Mouse (Mus musculus) midbrain, embryonic 16.5 days (tissue): ENCODE data around the gene Krtap1-5. TPM values are rescaled to one million over a fixed set of nuclear protein-coding genes. Genes with fewer than 3 reads are reported as not detected.
"Not testable (repeated sequence)": the region's sequence is repeated elsewhere in the genome, so short reads cannot be mapped to it uniquely, and the experiment has no call there.

Experiments used
- ATAC-seq: fragments of 200-750 bp; cut with Nextera tagmentation; 2 replicates; pipeline ENCODE4 v1.8.0; 2017; ENCODE audit warnings: moderate TSS enrichment
- H3K27ac ChIP-seq: fragments of 300-500 bp; sonication (generic); 2 replicates; pipeline ENCODE4 v1.5.1; 2014; ENCODE audit warnings: mild to moderate bottlenecking, low read length, mixed read lengths
- H3K27me3 ChIP-seq: fragments of 300-500 bp; sonication (generic); 2 replicates; pipeline ENCODE4 v1.6.1; 2014; ENCODE audit warnings: low read depth, low read length, mixed read lengths; ENCODE audit not compliant: control insufficient read depth, insufficient read depth
- H3K36me3 ChIP-seq: fragments of 300-500 bp; sonication (generic); 2 replicates; pipeline ENCODE4 v1.6.1; 2014; ENCODE audit warnings: mild to moderate bottlenecking, low read length, moderate library complexity, mixed read lengths; ENCODE audit not compliant: control insufficient read depth, insufficient read depth
- H3K4me1 ChIP-seq: fragments of 300-500 bp; sonication (generic); 2 replicates; pipeline ENCODE4 v1.6.1; 2014; ENCODE audit warnings: mild to moderate bottlenecking, low read length, mixed read lengths; ENCODE audit not compliant: control insufficient read depth, insufficient read depth
- H3K4me2 ChIP-seq: fragments of 300-500 bp; sonication (generic); 2 replicates; pipeline ENCODE4 v1.6.1; 2014; ENCODE audit warnings: mild to moderate bottlenecking, low read length, mixed read lengths
- H3K4me3 ChIP-seq: fragments of 300-500 bp; sonication (generic); 2 replicates; pipeline ENCODE4 v1.5.1; 2014; ENCODE audit warnings: low read depth, mild to moderate bottlenecking, low read length, moderate library complexity, mixed read lengths
- H3K9ac ChIP-seq: fragments of 300-500 bp; sonication (generic); 2 replicates; pipeline ENCODE4 v1.6.1; 2014; ENCODE audit warnings: low read depth, low read length, mixed read lengths
- H3K9me3 ChIP-seq: fragments of 300-500 bp; sonication (generic); replicated peaks from 2 replicates; pipeline ENCODE4 v1.6.1; 2014; ENCODE audit warnings: mild to moderate bottlenecking, low read length, mixed read lengths; ENCODE audit not compliant: control insufficient read depth, poor library complexity, severe bottlenecking
- WGBS: fragments of 180-500 bp; shearing (Covaris S2); extraction: QIAGEN DNeasy Blood & Tissue Kit; methylation state at CpG from one replicate; pipeline ENCODE4 v1.1.7; 2014; 5-methylcytosine and 5-hydroxymethylcytosine counted together
- polyA plus RNA-seq: library from polyadenylated mRNA; unstranded; fragments of >200 nt; fragmentation: Nextera tagmentation; extraction: Ambion mirVana; gene quantifications from 2 replicates; pipeline ENCODE4 v1.2.1, GENCODE M21; 2015

Krtap1-5 gene
- polyA plus RNA-seq = not detected in 2 replicates

DNA sequence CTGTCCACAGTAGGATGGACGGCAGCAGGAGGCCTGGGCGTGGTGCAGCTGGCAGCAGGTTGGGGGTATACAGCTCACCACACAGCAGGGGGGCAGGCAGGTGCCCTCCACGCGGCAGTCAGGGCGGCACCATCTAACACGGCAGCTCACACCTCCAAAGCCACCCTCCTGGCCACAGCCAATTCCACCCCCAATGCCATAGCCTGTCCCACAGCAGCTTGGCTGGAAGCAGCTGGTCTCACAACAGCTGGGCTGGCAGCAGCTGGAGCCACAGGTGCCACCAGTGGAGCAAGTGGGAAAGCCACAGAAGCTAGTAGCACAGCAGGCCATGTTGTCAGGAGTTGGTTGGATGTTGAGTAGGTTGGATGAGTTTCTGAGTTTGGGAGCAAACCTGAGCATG is at the start of gene Krtap1-5:
TSS of gene Krtap1-5 (minus strand) at position 381 of the 400 bp plus-strand sequence.
- Histone ChIP-seq H3K27ac (no peak within 1 kb of the TSS), H3K4me1 (no peaks in the 10 kb centered on the region), H3K9ac (no peak within 1 kb of the TSS), H3K9me3 (no peaks in the 10 kb centered on the region), H3K4me3 (no peak within 1 kb of the TSS), H3K27me3 (no peaks in the 10 kb centered on the region), H3K36me3 (no peaks in the 10 kb centered on the region), H3K4me2 (no peak within 1 kb of the TSS)
- 85% methylated on average over 6 of the region's 6 CpGs for WGBS
- ATAC-seq = no peak

DNA sequence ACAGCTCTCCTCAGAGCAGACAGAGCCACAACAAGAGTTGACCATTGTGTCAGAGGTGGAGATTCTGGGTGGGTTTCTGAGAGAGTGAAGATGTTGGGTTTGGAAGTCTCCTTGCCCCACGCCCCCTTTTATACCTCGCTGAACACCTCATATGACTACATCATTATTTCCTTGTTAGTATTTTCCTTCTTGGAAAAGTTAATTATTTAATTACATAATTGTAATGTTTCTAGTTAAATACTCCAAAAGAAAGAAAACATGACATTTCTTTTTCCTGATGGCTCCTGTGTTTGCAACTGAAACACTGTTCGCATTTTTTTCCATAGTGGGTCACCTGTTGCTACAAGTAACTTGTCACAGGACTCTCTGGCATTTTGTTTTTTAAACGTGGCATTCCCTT is 47.3 kb upstream of the Krtap1-5 start, which contains the start of gene Krtap4-1:
TSS of gene Krtap4-1 (minus strand) at position 101 of the 400 bp plus-strand sequence.
- H3K9me3 ChIP-seq = no peaks in the 10 kb centered on the region
- no peak for ATAC-seq
- no peak within 1 kb of the TSS for H3K27ac ChIP-seq
- 80% methylated on average over 4 of the region's 4 CpGs for WGBS
- H3K4me3 ChIP-seq = no peak within 1 kb of the TSS
- H3K9ac ChIP-seq = no peak within 1 kb of the TSS
- H3K36me3 ChIP-seq = no peaks in the 10 kb centered on the region
- no peaks in the 10 kb centered on the region for H3K27me3 ChIP-seq
- H3K4me2 ChIP-seq = no peak within 1 kb of the TSS
- no peaks in the 10 kb centered on the region for H3K4me1 ChIP-seq

DNA sequence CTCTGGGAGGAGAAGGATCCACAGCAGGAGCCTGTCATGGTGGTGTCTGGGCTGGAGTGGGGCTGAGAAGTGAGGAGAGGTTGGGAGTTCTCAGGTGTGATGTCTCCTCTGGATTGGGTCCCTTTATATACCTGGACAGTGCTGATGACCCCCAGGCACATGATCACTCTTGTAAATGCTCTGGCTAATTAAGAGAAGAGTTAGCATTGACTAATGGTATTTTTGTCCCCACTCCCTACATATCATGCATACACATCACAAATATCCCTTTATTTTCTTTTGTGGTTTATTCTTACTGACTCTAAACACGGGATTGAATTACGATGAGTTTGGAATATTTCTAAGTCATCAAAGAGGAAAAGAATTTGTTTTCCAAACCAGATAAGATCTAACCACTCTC is 39.5 kb upstream of the Krtap1-5 start, which contains the start of gene Gm11562:
TSS of gene Gm11562 (minus strand) at position 101 of the 400 bp plus-strand sequence.
- 94% methylated on average over 2 of the region's 2 CpGs for WGBS
- Histone ChIP-seq H3K4me2 (no peak within 1 kb of the TSS), H3K27me3 (no peaks in the 10 kb centered on the region)

DNA sequence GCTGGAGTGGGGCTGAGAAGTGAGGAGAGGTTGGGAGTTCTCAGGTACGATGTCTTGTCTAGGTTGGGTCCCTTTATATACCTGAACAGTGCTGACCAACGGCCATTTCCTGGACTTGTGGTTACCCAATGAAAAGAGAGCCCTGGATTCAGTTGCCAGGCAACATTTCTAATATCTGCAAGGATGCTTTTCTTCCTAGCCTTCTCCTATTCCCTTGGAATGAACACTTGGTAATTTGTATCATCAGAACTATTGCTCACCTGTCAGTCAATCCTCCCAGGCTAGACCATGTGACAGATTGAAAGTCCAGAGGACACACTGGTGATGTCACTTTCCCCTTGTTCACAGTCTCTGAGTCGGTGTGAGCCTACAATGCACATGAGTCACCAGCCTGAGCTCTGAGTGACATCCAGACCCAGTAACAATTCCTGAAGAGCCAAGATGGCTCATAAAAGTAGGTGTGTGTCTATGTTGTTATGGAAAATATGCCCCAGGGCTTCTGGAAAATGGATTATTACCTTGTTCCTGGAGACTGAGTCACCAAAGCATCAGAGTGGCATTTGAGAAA is 34.1 kb upstream of the Krtap1-5 start, which contains the start of gene Krtap2-4:
TSS of gene Krtap2-4 (minus strand) at position 51 of the 568 bp plus-strand sequence.
- H3K27ac ChIP-seq = no peak within 1 kb of the TSS
- no peak for ATAC-seq
- no peak within 1 kb of the TSS for H3K4me3 ChIP-seq
- no peak within 1 kb of the TSS for H3K4me2 ChIP-seq
- no peak within 1 kb of the TSS for H3K9ac ChIP-seq
- no peaks in the 10 kb centered on the region for H3K27me3 ChIP-seq
- H3K36me3 ChIP-seq = no peaks in the 10 kb centered on the region
- 73% methylated on average over 3 of the region's 3 CpGs for WGBS
- H3K9me3 ChIP-seq = no peaks in the 10 kb centered on the region
- H3K4me1 ChIP-seq = no peaks in the 10 kb centered on the region

More for the DNA sequence above, 39.5 kb upstream of the Krtap1-5 start, which contains the start of gene Gm11562:
- no peak within 1 kb of the TSS for H3K27ac ChIP-seq
- no peaks in the 10 kb centered on the region for H3K9me3 ChIP-seq
- no peak within 1 kb of the TSS for H3K4me3 ChIP-seq
- no peaks in the 10 kb centered on the region for H3K36me3 ChIP-seq
- H3K9ac ChIP-seq = no peak within 1 kb of the TSS
- no peak for ATAC-seq
- H3K4me1 ChIP-seq = no peaks in the 10 kb centered on the region

GRCm38 (mm10) chr11:99610089-99610488 is 29.3 kb upstream of the Krtap1-5 start, which contains the start of gene Gm11937:
Gene Gm11937, minus strand, starts transcription at chr11:99610189.
- H3K27me3 ChIP-seq, H3K4me2 ChIP-seq, H3K4me1 ChIP-seq, H3K9me3 ChIP-seq, H3K27ac ChIP-seq, H3K9ac ChIP-seq, H3K4me3 ChIP-seq, ATAC-seq, H3K36me3 ChIP-seq: not testable (repeated sequence)
- WGBS = 77% methylated on average over 1 of the region's 2 CpGs

DNA sequence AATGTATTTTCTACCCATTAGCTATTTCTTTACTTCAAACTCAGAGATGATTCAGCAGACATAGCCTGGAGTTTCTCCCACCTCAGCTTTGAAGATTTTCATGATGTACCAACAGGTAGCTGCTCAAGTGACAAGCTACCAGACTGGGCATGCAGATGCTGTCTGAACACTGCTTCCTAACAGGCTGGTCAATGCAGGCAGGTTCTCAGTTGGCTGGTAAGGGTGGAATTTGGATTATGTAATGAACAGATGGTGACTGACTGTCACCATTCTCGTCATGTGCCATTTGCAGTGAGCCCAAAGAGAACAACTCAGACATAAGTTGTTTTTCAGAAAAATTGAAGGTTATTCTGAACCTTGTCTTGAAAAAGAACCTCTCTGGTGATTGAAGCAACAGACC is 28.3 kb upstream of the Krtap1-5 start:
- H3K9ac ChIP-seq = no peak overlapping the region
- no peak overlapping the region for H3K4me2 ChIP-seq
- H3K4me3 ChIP-seq = no peak overlapping the region
- no peak for ATAC-seq
- H3K9me3 ChIP-seq = no peaks in the 10 kb centered on the region
- no peaks in the 10 kb centered on the region for H3K36me3 ChIP-seq
- WGBS = 75% methylated on average over 1 of the region's 1 CpGs
- no peaks in the 10 kb centered on the region for H3K4me1 ChIP-seq
- no peaks in the 10 kb centered on the region for H3K27me3 ChIP-seq
- H3K27ac ChIP-seq = no peak overlapping the region

- not testable (repeated sequence) for H3K9me3 ChIP-seq, H3K36me3 ChIP-seq, H3K4me3 ChIP-seq, H3K4me1 ChIP-seq, H3K27ac ChIP-seq, H3K4me2 ChIP-seq, H3K9ac ChIP-seq, H3K27me3 ChIP-seq, ATAC-seq
- 85% methylated on average over 1 of the region's 1 CpGs for WGBS
Observed at GRCm38 (mm10) chr11:99603208-99603607, 22.4 kb upstream of the Krtap1-5 start, which contains the start of gene Gm11938. Gene Gm11938, minus strand, starts transcription at chr11:99603308.

GRCm38 (mm10) chr11:99597742-99598141 is 16.9 kb upstream of the Krtap1-5 start, which contains the start of gene Krtap9-3:
Gene Krtap9-3, minus strand, starts transcription at chr11:99598105.
- not testable (repeated sequence) for H3K9ac ChIP-seq, H3K9me3 ChIP-seq, H3K27ac ChIP-seq, H3K4me1 ChIP-seq, H3K27me3 ChIP-seq, ATAC-seq, H3K4me3 ChIP-seq, H3K4me2 ChIP-seq, H3K36me3 ChIP-seq
- 76% methylated on average over 6 of the region's 6 CpGs for WGBS

- no peaks in the 10 kb centered on the region for H3K9me3 ChIP-seq
- H3K27ac ChIP-seq = no peak within 1 kb of the TSS
- no peaks in the 10 kb centered on the region for H3K27me3 ChIP-seq
- H3K4me1 ChIP-seq = no peaks in the 10 kb centered on the region
- no peak within 1 kb of the TSS for H3K9ac ChIP-seq
- no peak within 1 kb of the TSS for H3K4me2 ChIP-seq
- H3K4me3 ChIP-seq = no peak within 1 kb of the TSS
- no peak for ATAC-seq
- H3K36me3 ChIP-seq = no peaks in the 10 kb centered on the region
- WGBS = 92% methylated on average over 6 of the region's 6 CpGs
Observed at GRCm38 (mm10) chr11:99590981-99591380, 10.2 kb upstream of the Krtap1-5 start, which contains the start of gene Krtap1-3. Gene Krtap1-3, minus strand, starts transcription at chr11:99591339.
